Mouse (Mus musculus) lung, postnatal 0 days (tissue): ENCODE results near the gene Ppard.

Source experiments
- CTCF ChIP-seq: IDR thresholded peaks from 2 replicates; pipeline ENCODE4 v1.5.1; 2016; ENCODE audit warnings: antibody characterized with exemption, mild to moderate bottlenecking
- EP300 ChIP-seq: IDR thresholded peaks from 2 replicates; pipeline ENCODE4 v1.6.1; 2016; ENCODE audit warnings: antibody characterized with exemption, mild to moderate bottlenecking, control low read depth

GRCm38 (mm10) chr17:28226014-28226413, 6.5 kb upstream of the Ppard start:
- TF ChIP-seq EP300 = no peak
- TF ChIP-seq CTCF = peak; percentile 100
